Mouse (Mus musculus) heart, postnatal 25 days (tissue): ENCODE results near the gene Ksr1. TPM values are rescaled to one million over a fixed set of nuclear protein-coding genes. Genes with fewer than 3 reads are reported as not detected.
"Not testable (repeated sequence)": the region's sequence is repeated elsewhere in the genome, so short reads cannot be mapped to it uniquely, and the experiment has no call there.

Experiments used
- DNase-seq: peaks from one replicate; pipeline ENCODE4 v3.0.0; 2022; ENCODE audit warnings: low spot score
- intact Hi-C: fragments of 180-260 bp; cut with DNase I; formaldehyde crosslinking; loops from one replicate; pipeline ENCODE4 v1.15.1; 2025
- total RNA-seq, 2 experiments: library from RNA; stranded (reverse); gene quantifications; 2 replicates each; pipeline ENCODE4 v1.2.3; 2021

Ksr1 gene
- total RNA-seq, 2 experiments from 2014 or later, result 7.3 TPM

GRCm38 (mm10) chr11:79023342-79023741 lies 122.9 kb downstream of the Ksr1 start:
- intact Hi-C loops, result no loop called here
- DNase-seq, result no peak

GRCm38 (mm10) chr11:79022836-79023235 lies 123.4 kb downstream of the Ksr1 start:
- intact Hi-C loops, result no loop called here
- DNase-seq, result no peak

GRCm38 (mm10) chr11:79020535-79021045 lies 125.6 kb downstream of the Ksr1 start:
- intact Hi-C loops, result no loop called here
- DNase-seq, result no peak

GRCm38 (mm10) chr11:79019839-79020534 lies 126.2 kb downstream of the Ksr1 start:
- intact Hi-C loops, result loop anchor here (5.0 kb wide), 1 partner anchor 53 kb away; no protein-coding TSS in a partner anchor
- DNase-seq, result no peak

GRCm38 (mm10) chr11:79018954-79019704 lies 127.1 kb downstream of the Ksr1 start:
- no peak for DNase-seq
- intact Hi-C loops, result loop anchor here (5.0 kb wide), 1 partner anchor 52 kb away; no protein-coding TSS in a partner anchor

GRCm38 (mm10) chr11:79017161-79017606 lies 129.0 kb downstream of the Ksr1 start:
- intact Hi-C loops, result loop anchor here (2.0 to 5.0 kb wide), 2 partner anchors 34 to 50 kb away; no protein-coding TSS in a partner anchor
- DNase-seq, result no peak

- no peak for DNase-seq
- intact Hi-C loops, result loop anchor here (2.0 to 5.0 kb wide), 2 partner anchors 33 to 49 kb away; no protein-coding TSS in a partner anchor
These were observed 130.0 kb downstream of the Ksr1 start for GRCm38 (mm10) chr11:79016236-79016635.

GRCm38 (mm10) chr11:79015660-79016215 lies 130.5 kb downstream of the Ksr1 start:
- intact Hi-C loops, result loop anchor here (2.0 to 5.0 kb wide), 2 partner anchors 33 to 48 kb away; no protein-coding TSS in a partner anchor

GRCm38 (mm10) chr11:79014602-79015325 lies 131.4 kb downstream of the Ksr1 start:
- DNase-seq, result no peak
- intact Hi-C loops, result loop anchor here (5.0 kb wide), 1 partner anchor 47 kb away; no protein-coding TSS in a partner anchor

More at GRCm38 (mm10) chr11:79015660-79016215, 130.5 kb downstream of the Ksr1 start:
- no peak for DNase-seq

GRCm38 (mm10) chr11:79013806-79014205 lies 132.4 kb downstream of the Ksr1 start:
- no peak for DNase-seq
- intact Hi-C loops, result no loop called here

- intact Hi-C loops, result no loop called here
- DNase-seq, result no peak
These were observed 133.2 kb downstream of the Ksr1 start for GRCm38 (mm10) chr11:79013056-79013455.

- intact Hi-C loops, result no loop called here
- no peak for DNase-seq
These were observed 133.7 kb downstream of the Ksr1 start for GRCm38 (mm10) chr11:79012529-79012928.

GRCm38 (mm10) chr11:79008891-79009290 lies 137.3 kb downstream of the Ksr1 start:
- DNase-seq, result no peak
- intact Hi-C loops, result no loop called here

GRCm38 (mm10) chr11:79008007-79008775 lies 138.0 kb downstream of the Ksr1 start:
- intact Hi-C loops, result no loop called here
- DNase-seq, result no peak

- intact Hi-C loops, DNase-seq: not testable (repeated sequence)
These were observed 138.9 kb downstream of the Ksr1 start for GRCm38 (mm10) chr11:79007356-79007755.

GRCm38 (mm10) chr11:79006417-79006816 lies 139.8 kb downstream of the Ksr1 start:
- DNase-seq, result no peak
- intact Hi-C loops, result no loop called here

- no peak for DNase-seq
- intact Hi-C loops, result no loop called here
These were observed 140.4 kb downstream of the Ksr1 start for GRCm38 (mm10) chr11:79005578-79006394.
